Mouse (Mus musculus) layer of hippocampus, postnatal 36 days (tissue): ENCODE data around the gene Trmt1l. TPM values are rescaled to one million over a fixed set of nuclear protein-coding genes. Genes with fewer than 3 reads are reported as not detected.
"Not testable (repeated sequence)": the region's sequence is repeated elsewhere in the genome, so short reads cannot be mapped to it uniquely, and the experiment has no call there.

Source experiments
- DNase-seq, 2 experiments: peaks; one replicate each; pipeline ENCODE4 v3.0.0; 2022
- total RNA-seq, 2 experiments: library from RNA; stranded (reverse); gene quantifications; 2 replicates each; pipeline ENCODE4 v1.2.3; 2021

Gene Trmt1l
- 10 to 100 TPM; 36.1 to 36.5 TPM for total RNA-seq

- peak; percentile 98 to 99 for DNase-seq
Measured at GRCm38 (mm10) chr1:151428263-151429221, at the start of gene Trmt1l, which contains the start of gene Swt1. Trmt1l (plus strand) TSS chr1:151428542. Swt1 (minus strand) TSS chr1:151428455.

DNA sequence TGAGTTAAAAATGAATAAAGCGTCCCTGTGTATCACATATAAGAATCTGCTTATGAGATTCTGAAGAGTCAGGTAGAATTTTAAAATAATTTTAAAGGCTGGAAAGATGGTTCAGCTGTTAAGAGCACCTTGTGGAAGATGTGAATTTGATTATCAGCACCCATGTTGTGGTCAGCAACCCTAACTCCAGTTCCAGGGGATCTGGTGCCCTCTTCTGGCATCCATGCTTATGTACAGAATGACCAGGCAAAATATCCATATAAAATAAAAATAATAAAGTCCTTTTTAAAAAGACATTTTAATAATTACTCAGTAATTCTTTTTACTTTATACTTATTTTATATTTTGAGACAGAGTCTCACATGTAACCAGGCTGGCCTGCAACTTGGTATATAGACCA lies 38.3 kb upstream of the Trmt1l start:
- no peak for DNase-seq

DNA sequence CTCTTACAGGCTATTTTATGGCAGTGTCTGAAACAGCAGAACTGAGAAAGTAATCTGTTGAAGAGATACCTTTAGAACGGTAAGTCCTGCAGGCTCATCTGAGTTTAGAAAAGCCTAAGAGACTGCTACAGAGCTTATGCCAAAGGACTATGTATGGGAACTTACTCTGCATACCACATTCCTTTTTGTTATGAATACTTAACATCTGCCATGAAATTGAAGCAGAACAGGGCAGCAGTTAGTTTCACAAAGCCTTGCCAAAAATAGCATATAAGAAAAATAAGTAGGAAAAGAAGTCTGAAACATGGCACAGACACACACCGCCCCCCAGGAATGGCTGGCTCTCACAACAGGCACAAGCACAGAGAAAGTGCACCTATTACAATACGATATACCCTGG lies 18.5 kb upstream of the Trmt1l start:
- DNase-seq = no peak

GRCm38 (mm10) chr1:151422178-151422577 lies 6.2 kb upstream of the Trmt1l start:
- no peak for DNase-seq

- no peak for DNase-seq
Measured at GRCm38 (mm10) chr1:151426947-151427600, 1.3 kb upstream of the Trmt1l start.

DNA sequence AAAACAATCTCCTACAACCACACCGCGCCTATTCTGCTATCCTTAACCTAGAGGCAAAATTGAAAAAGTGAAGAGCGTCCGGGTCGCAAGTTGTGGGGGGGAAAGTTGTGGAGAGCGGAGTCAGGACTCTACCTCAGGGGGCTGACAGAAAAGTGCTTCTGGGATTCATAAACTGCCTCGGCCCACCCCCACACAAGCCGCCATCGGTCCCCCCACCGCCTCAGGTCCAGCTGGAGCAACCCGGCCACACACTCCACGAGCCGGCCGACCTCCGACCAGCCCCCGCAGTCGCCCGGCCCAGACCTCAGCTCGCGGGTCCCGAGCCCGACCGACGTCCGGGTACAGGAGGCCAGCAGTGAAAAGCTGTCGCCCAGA lies 467 bp upstream of the Trmt1l start:
- no peak for DNase-seq

DNA sequence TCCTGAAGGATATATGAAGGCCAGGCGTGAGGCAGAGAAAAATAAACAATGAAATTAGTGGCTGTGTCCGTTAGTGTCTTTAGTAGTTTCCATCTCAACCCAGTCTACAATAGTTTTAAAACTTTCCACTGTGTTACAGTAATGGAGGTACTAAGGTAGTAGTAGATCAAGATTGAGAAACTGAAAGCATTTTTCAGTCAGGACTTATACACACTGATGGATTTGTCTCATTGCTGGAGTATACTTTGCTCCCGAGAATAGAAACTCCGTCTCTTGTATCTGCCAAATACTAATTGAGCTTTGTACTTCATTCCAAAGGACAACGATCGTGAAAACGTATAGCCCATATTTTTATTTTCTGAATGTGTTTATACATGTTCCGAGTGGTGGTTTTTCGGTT lies 974 bp downstream of the Trmt1l start:
- DNase-seq = no peak

DNA sequence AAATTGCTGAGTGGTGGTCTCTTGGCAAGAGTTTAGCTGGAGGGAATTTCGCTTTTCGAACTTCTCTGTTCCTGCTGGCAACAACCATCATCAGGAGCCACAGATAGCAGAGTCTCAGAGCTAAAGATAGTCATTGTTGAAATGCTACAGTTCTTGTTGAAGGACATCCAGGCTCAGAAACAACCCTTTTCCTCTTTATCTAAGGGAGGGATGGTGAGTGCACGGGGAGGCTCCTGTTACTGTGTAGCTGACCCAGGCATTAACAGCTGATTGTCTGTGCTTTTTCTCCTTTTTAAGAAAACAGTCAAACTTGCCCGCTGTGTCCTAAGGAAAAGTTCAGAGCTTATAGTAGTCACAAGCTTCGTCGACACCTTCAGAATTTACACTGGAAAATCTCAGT lies 7.1 kb downstream of the Trmt1l start:
- no peak for DNase-seq

GRCm38 (mm10) chr1:151449866-151450265 lies 21.5 kb downstream of the Trmt1l start:
- DNase-seq = no peak

DNA sequence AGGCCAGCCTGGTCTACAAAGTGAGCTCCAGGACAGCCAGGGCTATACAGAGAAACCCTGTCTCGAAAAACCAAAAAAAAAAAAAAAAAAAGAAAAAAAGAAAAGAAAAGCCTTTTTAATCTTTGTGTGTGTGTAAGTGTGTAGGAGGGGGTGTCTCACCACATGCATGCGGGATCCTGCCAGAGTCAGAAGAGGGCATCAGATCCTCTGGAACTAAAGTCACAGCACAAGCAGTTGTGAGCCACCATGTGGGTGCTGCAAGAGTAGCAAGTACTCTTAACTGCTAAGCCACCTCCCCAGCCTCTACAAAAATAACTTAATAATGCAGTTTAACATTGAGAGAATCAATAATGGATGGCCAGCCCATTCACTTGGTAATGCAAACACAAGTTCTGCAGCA lies 22.5 kb downstream of the Trmt1l start:
- no peak for DNase-seq

GRCm38 (mm10) chr1:151451946-151452345 lies 23.6 kb downstream of the Trmt1l start:
- DNase-seq = no peak

GRCm38 (mm10) chr1:151457087-151457486 lies 28.7 kb downstream of the Trmt1l start:
- no peak for DNase-seq

DNA sequence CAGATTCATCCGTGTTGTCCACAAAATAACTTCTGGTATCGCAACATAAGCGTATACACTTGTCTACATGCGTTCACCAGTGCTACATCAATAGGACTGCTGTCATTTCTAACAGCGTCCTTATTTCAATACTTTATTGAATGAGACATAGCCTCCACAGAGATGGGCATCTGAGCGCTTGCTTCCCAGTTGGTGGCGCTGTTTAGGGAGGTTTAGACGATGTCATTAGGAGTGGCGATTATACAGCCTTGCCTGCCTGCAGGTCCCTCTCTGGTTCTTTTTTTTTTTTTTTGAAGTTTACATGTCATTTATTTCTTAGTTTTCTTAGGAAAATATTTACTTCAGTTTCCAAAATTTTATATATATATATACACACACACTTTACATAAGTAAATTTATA lies 32.9 kb downstream of the Trmt1l start:
- DNase-seq = no peak

DNA sequence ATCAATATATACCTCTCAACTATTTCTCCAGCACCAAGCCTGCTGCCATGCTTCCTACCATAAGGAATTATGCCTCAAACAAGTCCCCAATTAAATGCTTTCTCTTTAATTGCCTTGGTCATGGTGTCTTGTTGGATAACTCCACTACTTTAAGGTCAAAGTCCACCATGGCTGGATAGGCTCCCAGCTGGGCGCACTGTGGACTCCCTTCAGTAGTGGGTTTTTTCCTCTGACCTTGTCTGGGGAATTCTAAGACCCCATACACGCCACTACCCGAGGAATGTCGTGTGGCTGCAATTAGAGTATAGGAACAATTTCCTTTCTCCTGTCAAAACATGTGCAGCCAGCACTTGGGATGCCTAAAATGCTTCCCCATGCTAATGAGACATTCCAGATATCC lies 36.6 kb downstream of the Trmt1l start:
- no peak for DNase-seq

DNA sequence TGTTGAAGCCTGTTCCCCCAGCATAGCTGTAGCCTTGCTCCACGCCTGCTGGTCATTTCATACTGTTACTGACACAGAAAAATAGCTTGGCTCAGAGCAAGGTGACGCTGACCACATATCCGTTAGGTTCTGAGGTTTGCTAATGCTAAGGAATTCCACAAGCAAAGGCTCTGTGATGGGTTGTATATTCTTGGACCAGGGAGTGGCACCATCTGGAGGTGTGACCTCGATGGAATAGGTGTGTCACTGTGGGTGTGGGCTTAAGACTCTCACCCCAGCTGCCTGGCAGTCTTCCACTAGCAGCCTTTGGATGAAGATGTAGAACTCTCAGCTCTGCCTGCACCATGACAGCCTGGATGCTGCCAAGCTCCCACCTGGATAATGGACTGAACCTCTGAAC lies 38.2 kb downstream of the Trmt1l start:
- no peak for DNase-seq

DNA sequence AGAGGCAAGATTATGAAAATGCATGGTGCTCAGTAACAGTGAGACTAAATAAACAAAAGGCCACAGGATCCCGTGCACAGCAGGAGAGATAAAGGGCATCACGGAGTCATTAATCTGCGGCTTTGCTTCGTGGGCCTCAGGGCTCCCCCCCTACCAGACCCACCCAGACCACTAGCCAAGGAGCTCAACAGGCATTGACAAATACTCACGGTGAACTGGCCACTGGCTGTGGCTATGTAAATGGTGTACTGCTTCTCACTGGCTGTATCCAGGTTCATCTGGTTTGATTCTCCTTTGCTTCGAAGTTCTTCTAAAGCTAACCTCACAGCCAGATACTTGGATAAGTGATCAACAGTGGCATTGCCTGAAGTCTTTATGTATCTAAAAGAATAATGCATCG lies 43.1 kb downstream of the Trmt1l start:
- DNase-seq = no peak

DNA sequence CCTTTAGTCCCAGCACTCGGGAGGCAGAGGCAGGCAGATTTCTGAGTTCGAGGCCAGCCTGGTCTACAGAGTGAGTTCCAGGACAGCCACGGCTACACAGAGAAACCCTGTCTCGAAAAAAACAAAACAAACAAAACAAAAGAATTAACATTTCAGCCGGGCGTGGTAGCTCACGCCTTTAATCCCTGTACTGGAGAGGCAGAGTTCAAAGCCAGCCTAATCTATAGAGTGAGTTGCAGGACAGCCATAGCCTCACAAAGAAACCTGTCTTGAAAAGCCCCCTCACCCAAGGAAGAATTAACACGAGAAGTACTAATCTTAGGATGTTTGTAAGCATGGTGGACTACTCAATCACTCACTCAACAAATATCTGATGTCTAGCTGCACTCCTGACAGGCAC lies 44.0 kb downstream of the Trmt1l start:
- not testable (repeated sequence) for DNase-seq

GRCm38 (mm10) chr1:151482497-151482896 lies 54.2 kb downstream of the Trmt1l start:
- no peak for DNase-seq

- no peak for DNase-seq
Measured at GRCm38 (mm10) chr1:151483568-151483967, 55.2 kb downstream of the Trmt1l start.

GRCm38 (mm10) chr1:151484754-151485153 lies 56.4 kb downstream of the Trmt1l start:
- DNase-seq = no peak

GRCm38 (mm10) chr1:151489806-151490205 lies 61.5 kb downstream of the Trmt1l start:
- no peak for DNase-seq

DNA sequence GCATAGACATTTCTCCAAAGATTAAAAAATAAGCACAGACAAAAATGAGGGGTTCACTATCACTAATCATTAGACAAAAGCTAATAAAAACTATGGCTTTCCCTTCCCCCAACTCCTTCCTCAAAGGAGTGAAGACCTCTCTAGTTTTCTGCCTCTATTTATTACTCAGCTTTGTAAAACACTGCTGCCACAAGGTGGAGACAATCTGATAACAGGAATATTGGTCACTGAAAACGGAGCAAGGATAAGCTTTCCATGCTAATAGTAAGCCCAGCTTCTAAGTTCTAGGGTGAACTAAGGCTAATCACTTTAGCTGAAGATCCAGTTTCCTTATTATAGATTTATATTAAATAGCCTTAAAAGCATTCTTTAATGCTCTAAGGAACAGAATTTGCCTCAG lies 64.1 kb downstream of the Trmt1l start:
- no peak for DNase-seq

- DNase-seq = no peak
Measured at GRCm38 (mm10) chr1:151493826-151494225, 65.5 kb downstream of the Trmt1l start.

DNA sequence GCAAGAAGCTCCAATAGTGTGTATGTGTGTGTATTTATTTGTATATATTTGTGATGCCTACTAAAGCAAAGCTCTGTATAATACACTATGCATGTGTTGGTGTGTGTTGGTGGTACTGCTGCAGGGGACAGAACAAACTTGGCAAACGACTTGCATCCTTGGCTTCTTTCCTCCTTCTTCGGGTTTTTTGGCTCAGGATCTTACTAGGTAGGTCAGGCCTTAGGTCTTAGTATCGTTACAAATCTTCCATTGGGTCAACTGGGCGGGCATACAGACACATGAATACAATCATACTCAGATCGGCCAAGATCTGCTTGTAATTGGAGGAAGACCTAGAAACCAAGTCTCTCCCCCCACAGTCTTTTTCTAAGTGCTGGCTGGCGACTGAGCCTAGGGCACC lies 66.4 kb downstream of the Trmt1l start:
- DNase-seq = no peak
